Mouse (Mus musculus): ENCODE data around the gene Edem2. TPM values are rescaled to one million over a fixed set of nuclear protein-coding genes. Genes with fewer than 3 reads are reported as not detected.
"Not testable (repeated sequence)": the region's sequence is repeated elsewhere in the genome, so short reads cannot be mapped to it uniquely, and the experiment has no call there.

The Edem2 gene
- polyA plus RNA-seq, 1 experiment from 2014 or later: 28.2 TPM

- Histone ChIP-seq H3K27me3 (no peaks in the 10 kb centered on the region), H3K9me3 (no peaks in the 10 kb centered on the region)
- no peak for ATAC-seq (ENCODE audit: low FRiP score, low read depth)
Observed at GRCm38 (mm10) chr2:155728742-155729141, 533 bp downstream of the Edem2 start.

GRCm38 (mm10) chr2:155727764-155728395 lies 1.4 kb downstream of the Edem2 start:
- peak overlapping the region; percentile 87; the same call in 1 of the 2 replicates for H3K4me3 ChIP-seq
- no peak overlapping the region for H3K27ac ChIP-seq
- ATAC-seq (ENCODE audit: low FRiP score, low read depth): no peak
- H3K9ac ChIP-seq: no peak overlapping the region
- peaks cover 15% of the 10 kb centered on the region for H3K4me1 ChIP-seq
- H3K36me3 ChIP-seq: peaks cover 3% of the 10 kb centered on the region; the same call in 1 of the 2 replicates
- peak overlapping the region; percentile 95; the same call in 1 of the 2 replicates for H3K4me2 ChIP-seq (replicated peaks)
- H3K27me3 ChIP-seq: no peaks in the 10 kb centered on the region
- H3K9me3 ChIP-seq: no peaks in the 10 kb centered on the region
- 73% methylated on average over 7 of the region's 7 CpGs for WGBS

More at GRCm38 (mm10) chr2:155728742-155729141, 533 bp downstream of the Edem2 start:
- peaks cover 15% of the 10 kb centered on the region for H3K4me1 ChIP-seq
- H3K36me3 ChIP-seq: no peaks in the 10 kb centered on the region
- H3K4me3 ChIP-seq: peak overlapping the region; percentile 87
- no peak overlapping the region for H3K27ac ChIP-seq
- peak overlapping the region; percentile 79 for H3K9ac ChIP-seq
- 4% methylated on average over 15 of the region's 15 CpGs for WGBS
- peak overlapping the region; percentile 95 for H3K4me2 ChIP-seq (replicated peaks)

GRCm38 (mm10) chr2:155726302-155726701 lies 3.0 kb downstream of the Edem2 start:
- peaks cover 13% of the 10 kb centered on the region; the same call in 1 of the 2 replicates for H3K36me3 ChIP-seq
- no peak overlapping the region for H3K4me2 ChIP-seq (replicated peaks)
- H3K4me1 ChIP-seq: peaks cover 15% of the 10 kb centered on the region
- H3K9me3 ChIP-seq: no peaks in the 10 kb centered on the region
- H3K27ac ChIP-seq: no peak overlapping the region
- no peak overlapping the region for H3K4me3 ChIP-seq
- H3K27me3 ChIP-seq: no peaks in the 10 kb centered on the region
- H3K9ac ChIP-seq: no peak overlapping the region
- no peak for ATAC-seq (ENCODE audit: low FRiP score, low read depth)
- WGBS: 86% methylated on average over 7 of the region's 7 CpGs

GRCm38 (mm10) chr2:155724526-155724925 lies 4.7 kb downstream of the Edem2 start:
- no peak for ATAC-seq (ENCODE audit: low FRiP score, low read depth)
- H3K36me3 ChIP-seq: peaks cover 20% of the 10 kb centered on the region; the same call in 1 of the 2 replicates
- no peak overlapping the region for H3K4me2 ChIP-seq (replicated peaks)
- peaks cover 15% of the 10 kb centered on the region for H3K4me1 ChIP-seq
- H3K9me3 ChIP-seq: no peaks in the 10 kb centered on the region
- no peaks in the 10 kb centered on the region for H3K27me3 ChIP-seq
- no peak overlapping the region for H3K27ac ChIP-seq
- H3K4me3 ChIP-seq: no peak overlapping the region
- H3K9ac ChIP-seq: no peak overlapping the region
- 83% methylated on average over 6 of the region's 6 CpGs for WGBS

- Histone ChIP-seq H3K27ac (no peak overlapping the region), H3K27me3 (no peaks in the 10 kb centered on the region), H3K9me3 (no peaks in the 10 kb centered on the region), H3K4me2 (replicated peaks) (no peak overlapping the region), H3K4me3 (no peak overlapping the region), H3K9ac (no peak overlapping the region), H3K4me1 (peaks cover 15% of the 10 kb centered on the region), H3K36me3 (peaks cover 25% of the 10 kb centered on the region)
- WGBS: 77% methylated on average over 5 of the region's 5 CpGs
- no peak for ATAC-seq (ENCODE audit: low FRiP score, low read depth)
Observed at GRCm38 (mm10) chr2:155724036-155724435, 5.2 kb downstream of the Edem2 start.

GRCm38 (mm10) chr2:155720585-155720984 lies 8.7 kb downstream of the Edem2 start:
- no peak overlapping the region for H3K9ac ChIP-seq
- H3K9me3 ChIP-seq: no peaks in the 10 kb centered on the region
- no peaks in the 10 kb centered on the region for H3K4me1 ChIP-seq
- no peak for ATAC-seq (ENCODE audit: low FRiP score, low read depth)
- H3K27ac ChIP-seq: no peak overlapping the region
- no peak overlapping the region for H3K4me3 ChIP-seq
- peaks cover 45% of the 10 kb centered on the region for H3K36me3 ChIP-seq
- H3K4me2 ChIP-seq (replicated peaks): no peak overlapping the region
- WGBS: 89% methylated on average over 5 of the region's 5 CpGs
- H3K27me3 ChIP-seq: no peaks in the 10 kb centered on the region

- H3K36me3 ChIP-seq: peaks cover 53% of the 10 kb centered on the region
- ATAC-seq (ENCODE audit: low FRiP score, low read depth): no peak
Observed at GRCm38 (mm10) chr2:155717082-155717990, 11.9 kb downstream of the Edem2 start.

GRCm38 (mm10) chr2:155710557-155710956 lies 18.7 kb downstream of the Edem2 start:
- ATAC-seq (ENCODE audit: low FRiP score, low read depth): no peak
- Histone ChIP-seq H3K9ac (no peak overlapping the region), H3K4me3 (no peak overlapping the region), H3K27me3 (no peaks in the 10 kb centered on the region), H3K36me3 (peaks cover 62% of the 10 kb centered on the region), H3K4me2 (replicated peaks) (no peak overlapping the region), H3K27ac (no peak overlapping the region), H3K9me3 (no peaks in the 10 kb centered on the region), H3K4me1 (no peaks in the 10 kb centered on the region)
- 82% methylated on average over 11 of the region's 11 CpGs for WGBS

More at GRCm38 (mm10) chr2:155717082-155717990, 11.9 kb downstream of the Edem2 start:
- no peak overlapping the region for H3K9ac ChIP-seq
- no peaks in the 10 kb centered on the region for H3K4me1 ChIP-seq
- H3K9me3 ChIP-seq: no peaks in the 10 kb centered on the region
- no peak overlapping the region for H3K27ac ChIP-seq
- no peaks in the 10 kb centered on the region for H3K27me3 ChIP-seq
- no peak overlapping the region for H3K4me3 ChIP-seq
- H3K4me2 ChIP-seq (replicated peaks): no peak overlapping the region
- 85% methylated on average over 12 of the region's 12 CpGs for WGBS

GRCm38 (mm10) chr2:155707251-155707650 lies 22.0 kb downstream of the Edem2 start:
- Histone ChIP-seq H3K4me3 (no peak overlapping the region), H3K9me3 (no peaks in the 10 kb centered on the region), H3K4me1 (no peaks in the 10 kb centered on the region), H3K27ac (no peak overlapping the region), H3K27me3 (no peaks in the 10 kb centered on the region), H3K4me2 (replicated peaks) (no peak overlapping the region), H3K9ac (no peak overlapping the region), H3K36me3 (peaks cover 67% of the 10 kb centered on the region)
- ATAC-seq (ENCODE audit: low FRiP score, low read depth): no peak
- 90% methylated on average over 4 of the region's 4 CpGs for WGBS

GRCm38 (mm10) chr2:155703630-155704029 lies 25.6 kb downstream of the Edem2 start:
- WGBS: 66% methylated on average over 4 of the region's 4 CpGs
- H3K4me2 ChIP-seq (replicated peaks): no peak overlapping the region
- no peak overlapping the region for H3K9ac ChIP-seq
- no peaks in the 10 kb centered on the region for H3K4me1 ChIP-seq
- H3K9me3 ChIP-seq: no peaks in the 10 kb centered on the region
- peaks cover 52% of the 10 kb centered on the region for H3K36me3 ChIP-seq
- no peak overlapping the region for H3K4me3 ChIP-seq
- ATAC-seq (ENCODE audit: low FRiP score, low read depth): no peak
- H3K27me3 ChIP-seq: no peaks in the 10 kb centered on the region
- H3K27ac ChIP-seq: no peak overlapping the region

- Histone ChIP-seq H3K9ac (no peak overlapping the region), H3K4me2 (replicated peaks) (no peak overlapping the region), H3K36me3 (peaks cover 40% of the 10 kb centered on the region), H3K4me3 (no peak overlapping the region), H3K4me1 (no peaks in the 10 kb centered on the region), H3K27me3 (no peaks in the 10 kb centered on the region), H3K27ac (no peak overlapping the region), H3K9me3 (no peaks in the 10 kb centered on the region)
- WGBS: 90% methylated on average over 19 of the region's 19 CpGs
- no peak for ATAC-seq (ENCODE audit: low FRiP score, low read depth)
Observed at GRCm38 (mm10) chr2:155701399-155701919, 27.8 kb downstream of the Edem2 start.

GRCm38 (mm10) chr2:155698443-155698842 lies 30.8 kb downstream of the Edem2 start:
- not testable (repeated sequence) for H3K4me3 ChIP-seq; H3K4me1 ChIP-seq; H3K9ac ChIP-seq; H3K9me3 ChIP-seq; ATAC-seq (ENCODE audit: low FRiP score, low read depth); H3K27me3 ChIP-seq; H3K4me2 ChIP-seq (replicated peaks); H3K27ac ChIP-seq
- 91% methylated on average over 6 of the region's 6 CpGs for WGBS
- peaks cover 17% of the 10 kb centered on the region for H3K36me3 ChIP-seq

Measured in limb, embryonic 13.5 days (tissue).